20 mouse cellular contexts compared by ENCODE assay signal in the genomic region with DNA sequence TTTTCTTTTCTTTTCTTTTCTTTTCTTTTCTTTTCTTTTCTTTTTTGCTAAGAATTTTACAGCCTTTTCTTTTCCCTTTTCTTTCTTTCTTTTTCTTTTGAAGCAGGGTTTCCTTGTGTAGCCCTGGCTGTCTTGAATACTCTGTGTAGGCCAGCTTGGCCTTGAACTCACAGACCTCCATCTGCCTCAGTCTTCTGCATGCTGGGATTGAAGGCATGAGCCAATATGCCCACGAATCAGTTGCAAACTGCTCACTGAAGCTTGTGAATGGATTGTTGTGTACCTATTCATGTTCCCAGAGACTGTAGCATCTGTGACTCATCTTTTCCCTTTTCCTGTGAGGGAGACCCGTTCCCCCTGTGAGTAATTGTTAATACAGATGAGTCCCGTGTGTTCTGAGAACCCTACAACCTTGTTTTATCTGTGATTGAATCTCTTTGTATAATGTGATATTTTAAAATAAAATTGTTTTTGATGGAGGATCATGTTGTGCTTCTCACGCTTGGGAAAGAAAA. TPM values are rescaled to one million over a fixed set of nuclear protein-coding genes. Genes with fewer than 3 reads are reported as not detected.
DNase-seq lines count a peak whose midpoint lies in the region; ATAC-seq lines count a peak whose summit lies in the region.
"Had no signal": no experiment of that assay in that cellular context is flagged by ENCODE, and none has a peak within 500 bp of the region (broad histone marks: within the 10 kb centered on the region; RNA-seq: fewer than 3 reads in every experiment).

No protein-coding gene starts in this region.

- 0 out of 2 replicates have a peak overlapping the region, but pooled peaks have one; percentile 30 for H3K27ac ChIP-seq in forebrain, embryonic 10.5 days
- no peak overlapping the region for H3K27ac ChIP-seq in forebrain, embryonic 11.5 days (ENCODE audit: low read depth, low read length)
- H3K27ac ChIP-seq: forebrain, embryonic 12.5 days; forebrain, embryonic 15.5 days; hindbrain, embryonic 12.5 days; hindbrain, embryonic 15.5 days had no signal

- ATAC-seq in forebrain, embryonic 11.5 days (replicated peaks; ENCODE audit: low FRiP score), result no peak
- ATAC-seq: forebrain, embryonic 15.5 days; intestine, postnatal 0 days had no signal

- no peaks in the 10 kb centered on the region for H3K27me3 ChIP-seq in forebrain, embryonic 10.5 days (ENCODE audit: poor library complexity, severe bottlenecking)
- H3K27me3 ChIP-seq in forebrain, embryonic 11.5 days (ENCODE audit: control insufficient read depth, insufficient read depth, low read length), result no peaks in the 10 kb centered on the region
- H3K27me3 ChIP-seq: forebrain, embryonic 12.5 days; forebrain, embryonic 15.5 days; hindbrain, embryonic 12.5 days; hindbrain, embryonic 15.5 days had no signal

- H3K9ac ChIP-seq in forebrain, embryonic 11.5 days (ENCODE audit: low read length), result no peak overlapping the region
- H3K9ac ChIP-seq: forebrain, embryonic 12.5 days; forebrain, embryonic 15.5 days; hindbrain, embryonic 12.5 days; hindbrain, embryonic 15.5 days had no signal

- H3K4me3 ChIP-seq in forebrain, embryonic 10.5 days, result no peak overlapping the region
- H3K4me3 ChIP-seq in forebrain, embryonic 11.5 days (ENCODE audit: low read depth, low read length), result no peak overlapping the region
- H3K4me3 ChIP-seq: forebrain, embryonic 12.5 days; forebrain, embryonic 15.5 days; hindbrain, embryonic 12.5 days; hindbrain, embryonic 15.5 days had no signal

- 76% methylated on average over 4 of the region's 4 CpGs for WGBS in forebrain, embryonic 10.5 days
- WGBS in forebrain, embryonic 11.5 days, result 73% methylated on average over 4 of the region's 4 CpGs

- H3K4me1 ChIP-seq in forebrain, embryonic 10.5 days, result 0 out of 2 replicates have a peak, but pooled peaks cover 6% of the 10 kb centered on the region
- H3K4me1 ChIP-seq in forebrain, embryonic 11.5 days (replicated peaks; ENCODE audit: control insufficient read depth, insufficient read depth, low read length), result no peaks in the 10 kb centered on the region
- H3K4me1 ChIP-seq: hindbrain, embryonic 12.5 days; hindbrain, embryonic 15.5 days had no signal

- H3K4me2 ChIP-seq in forebrain, embryonic 11.5 days (ENCODE audit: low read depth, low read length, severe bottlenecking), result no peak overlapping the region
- H3K4me2 ChIP-seq: forebrain, embryonic 12.5 days; forebrain, embryonic 15.5 days; heart, embryonic 11.5 days; hindbrain, embryonic 12.5 days; hindbrain, embryonic 15.5 days had no signal

- H3K9me3 ChIP-seq in forebrain, embryonic 10.5 days, result no peaks in the 10 kb centered on the region
- H3K9me3 ChIP-seq in forebrain, embryonic 11.5 days (ENCODE audit: control insufficient read depth, low read length), result no peaks in the 10 kb centered on the region
- H3K9me3 ChIP-seq: forebrain, embryonic 12.5 days; forebrain, embryonic 15.5 days; hindbrain, embryonic 12.5 days; hindbrain, embryonic 15.5 days had no signal

- DNase-seq in forebrain, embryonic 10.5 days (ENCODE audit: extremely low spot score, low spot score), result no peak
- no peak for DNase-seq in forebrain, embryonic 11.5 days (ENCODE audit: low spot score)
- peak; percentile 85 for DNase-seq in 3T3-L1 (ENCODE audit: low read depth, low spot score)
- peak; percentile 79 for DNase-seq in Muller cell, postnatal 12 days (ENCODE audit: inconsistent ontology term)
- no peak for DNase-seq in lung, postnatal 14 days
- no peak for DNase-seq in ovary, postnatal 36 days (ENCODE audit: low spot score)
- DNase-seq: adrenal gland, adult 2 months; adrenal gland, postnatal 14 days; cerebellum, adult 11-12 months; cerebellum, adult 8-10 months; cerebellum, postnatal 36 days; gastrocnemius, postnatal 10 days; heart, adult 11 months; kidney, adult 2 months had no signal

- H3K36me3 ChIP-seq in forebrain, embryonic 10.5 days (replicated peaks), result peaks cover 25% of the 10 kb centered on the region; the same call in 1 of the 2 replicates
- H3K36me3 ChIP-seq in forebrain, embryonic 11.5 days (ENCODE audit: control insufficient read depth, insufficient read depth, low read length), result no peaks in the 10 kb centered on the region; the same call in 1 of the 2 replicates
- H3K36me3 ChIP-seq: forebrain, embryonic 15.5 days; hindbrain, embryonic 12.5 days had no signal

RNA-seq across cellular contexts. Expression of a gene that starts 48.6 kb away (rescaled TPM):
- polyA plus RNA-seq in forebrain, embryonic 10.5 days (2016; fragmentation: Nextera tagmentation; extraction: Ambion mirVana), result 129 and 133 TPM in 2 replicates
- 114 and 123 TPM in 2 replicates for polyA plus RNA-seq in forebrain, embryonic 11.5 days (2014; fragmentation: Nextera tagmentation; extraction: Ambion mirVana)

Comparison
In these comparisons a context has a peak if more than half of its experiments do, and no peak if none do; other contexts are left out.
1. DNase-seq: peak in 3T3-L1 (single experiment) and Muller cell, postnatal 12 days (single experiment); none in forebrain, embryonic 10.5 days (single experiment), forebrain, embryonic 11.5 days (single experiment), lung, postnatal 14 days (single experiment) and ovary, postnatal 36 days (single experiment).